Mouse (Mus musculus) myocyte (in vitro differentiated cells): ENCODE results near the gene Abhd5.

Experiments used
- E2F4 ChIP-seq: IDR thresholded peaks from one replicate; pipeline ENCODE4 v1.6.1; 2011; ENCODE audit warnings: mild to moderate bottlenecking, control low read depth, moderate library complexity; ENCODE audit not compliant: insufficient read depth
- MAX ChIP-seq: IDR thresholded peaks from one replicate; pipeline ENCODE4 v1.6.1; 2011; ENCODE audit warnings: low read depth, mild to moderate bottlenecking, control low read depth
- POLR2A ChIP-seq: IDR thresholded peaks from one replicate; pipeline ENCODE4 v1.6.1; 2011; ENCODE audit warnings: low read depth, mild to moderate bottlenecking, control low read depth, moderate library complexity; ENCODE audit not compliant: insufficient read length
- POLR2AphosphoS2 ChIP-seq: IDR thresholded peaks from one replicate; pipeline ENCODE4 v1.6.1; 2011; ENCODE audit warnings: low read depth, control low read depth; ENCODE audit not compliant: insufficient read length
- TCF12 ChIP-seq: IDR thresholded peaks from one replicate; pipeline ENCODE4 v1.6.1; 2011; ENCODE audit warnings: mild to moderate bottlenecking, control low read depth; ENCODE audit not compliant: poor library complexity, insufficient read depth, severe bottlenecking
- USF1 ChIP-seq: IDR thresholded peaks from one replicate; pipeline ENCODE4 v1.6.1; 2011; ENCODE audit warnings: low read depth, mild to moderate bottlenecking, control low read depth, moderate library complexity

DNA sequence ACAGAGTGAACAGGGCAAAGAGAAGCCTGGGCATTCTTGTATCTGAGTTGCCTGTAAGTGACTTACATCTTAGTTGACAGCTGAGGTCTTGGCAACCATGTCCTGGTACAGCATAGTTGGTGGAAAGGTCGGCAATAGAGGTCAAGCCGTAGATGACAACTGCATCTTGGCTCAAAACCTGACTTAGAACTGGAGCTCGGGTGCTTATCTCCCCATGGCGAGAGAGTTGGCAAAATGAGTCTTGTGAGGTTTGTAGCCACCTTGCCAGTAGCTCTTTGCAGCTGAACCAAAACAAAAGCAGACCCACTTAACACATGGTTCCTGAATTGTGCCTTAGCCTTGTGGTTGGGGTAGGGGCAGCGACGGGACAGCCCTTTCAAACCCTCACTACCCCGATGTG lies 8.0 kb upstream of the Abhd5 start:
- TF ChIP-seq POLR2A = no peak
- no peak for TF ChIP-seq POLR2AphosphoS2
- TF ChIP-seq MAX = no peak
- no peak for TF ChIP-seq USF1
- no peak for TF ChIP-seq TCF12
- TF ChIP-seq E2F4 = no peak
